Mouse (Mus musculus): ENCODE data around the gene Ceacam10. TPM values are rescaled to one million over a fixed set of nuclear protein-coding genes. Genes with fewer than 3 reads are reported as not detected.

The Ceacam10 gene
- 0.59 TPM in 1 of 2 replicates, not detected in the other for polyA plus RNA-seq (2012)

GRCm38 (mm10) chr7:24776918-24777317 lies at the start of gene Ceacam10:
TSS of gene Ceacam10 (plus strand) at chr7:24777206.

GRCm38 (mm10) chr7:24760211-24760610 lies 16.8 kb upstream of the Ceacam10 start, which contains the start of gene Cd177:
TSS of gene Cd177 (minus strand) at chr7:24760311.

Other genes starting within 250 kb of the Ceacam10 start
- gene Irgq, start 246.5 kb upstream of the Ceacam10 start, polyA plus RNA-seq (2012) = 7.8 and 9.6 TPM in 2 replicates
- gene Pinlyp, start 231.1 kb upstream of the Ceacam10 start, polyA plus RNA-seq (2012) = not detected in 2 replicates
- gene Xrcc1, start 230.9 kb upstream of the Ceacam10 start, polyA plus RNA-seq (2012) = 169 and 206 TPM in 2 replicates
- 35.2 and 53.0 TPM in 2 replicates for gene Ethe1, start 189.7 kb upstream of the Ceacam10 start, polyA plus RNA-seq (2012)
- gene Zfp575, start 189.6 kb upstream of the Ceacam10 start, polyA plus RNA-seq (2012) = 2.6 and 3.0 TPM in 2 replicates
- 35.9 and 44.5 TPM in 2 replicates for gene Phldb3, start 166.4 kb upstream of the Ceacam10 start, polyA plus RNA-seq (2012)
- gene Lypd3, start 140.7 kb upstream of the Ceacam10 start, polyA plus RNA-seq (2012) = 0.16 and 0.37 TPM in 2 replicates
- not detected in 2 replicates for gene Tex101, start 100.5 kb upstream of the Ceacam10 start, polyA plus RNA-seq (2012)
- not detected in 2 replicates for gene BC049730, start 68.0 kb upstream of the Ceacam10 start, polyA plus RNA-seq (2012)
- gene Gm4763, start 50.3 kb upstream of the Ceacam10 start, polyA plus RNA-seq (2012) = not detected in 2 replicates
- 52.7 and 64.3 TPM in 2 replicates for gene Cd177, start 16.9 kb upstream of the Ceacam10 start, polyA plus RNA-seq (2012)
- gene Gm9844, start 85.0 kb downstream of the Ceacam10 start, polyA plus RNA-seq (2012) = 30.6 and 98.7 TPM in 2 replicates
- not detected in 2 replicates for gene Lypd4, start 92.7 kb downstream of the Ceacam10 start, polyA plus RNA-seq (2012)
- gene Dmrtc2, start 92.9 kb downstream of the Ceacam10 start, polyA plus RNA-seq (2012) = not detected in 2 replicates
- 3,485 and 4,048 TPM in 2 replicates for gene Rps19, start 107.2 kb downstream of the Ceacam10 start, polyA plus RNA-seq (2012)
- 11.7 and 31.8 TPM in 2 replicates for gene Cd79a, start 120.2 kb downstream of the Ceacam10 start, polyA plus RNA-seq (2012)
- 592 and 679 TPM in 2 replicates for gene Arhgef1, start 125.7 kb downstream of the Ceacam10 start, polyA plus RNA-seq (2012)
- not detected in 2 replicates for gene Gm4881, start 167.3 kb downstream of the Ceacam10 start, polyA plus RNA-seq (2012)
- 296 and 340 TPM in 2 replicates for gene Rabac1, start 195.5 kb downstream of the Ceacam10 start, polyA plus RNA-seq (2012)
- gene Atp1a3, start 228.8 kb downstream of the Ceacam10 start, polyA plus RNA-seq (2012) = 78.9 and 103 TPM in 2 replicates

Data from megakaryocyte-erythroid progenitor cell, adult 5 weeks (primary cell).